Mouse (Mus musculus): Measurements from ENCODE around the gene Nelfe. TPM values are rescaled to one million over a fixed set of nuclear protein-coding genes. Genes with fewer than 3 reads are reported as not detected.

Gene Nelfe
- total and polyA plus RNA-seq, 3 experiments, result 12.3 to 15.8 (median 14.9) TPM

DNA sequence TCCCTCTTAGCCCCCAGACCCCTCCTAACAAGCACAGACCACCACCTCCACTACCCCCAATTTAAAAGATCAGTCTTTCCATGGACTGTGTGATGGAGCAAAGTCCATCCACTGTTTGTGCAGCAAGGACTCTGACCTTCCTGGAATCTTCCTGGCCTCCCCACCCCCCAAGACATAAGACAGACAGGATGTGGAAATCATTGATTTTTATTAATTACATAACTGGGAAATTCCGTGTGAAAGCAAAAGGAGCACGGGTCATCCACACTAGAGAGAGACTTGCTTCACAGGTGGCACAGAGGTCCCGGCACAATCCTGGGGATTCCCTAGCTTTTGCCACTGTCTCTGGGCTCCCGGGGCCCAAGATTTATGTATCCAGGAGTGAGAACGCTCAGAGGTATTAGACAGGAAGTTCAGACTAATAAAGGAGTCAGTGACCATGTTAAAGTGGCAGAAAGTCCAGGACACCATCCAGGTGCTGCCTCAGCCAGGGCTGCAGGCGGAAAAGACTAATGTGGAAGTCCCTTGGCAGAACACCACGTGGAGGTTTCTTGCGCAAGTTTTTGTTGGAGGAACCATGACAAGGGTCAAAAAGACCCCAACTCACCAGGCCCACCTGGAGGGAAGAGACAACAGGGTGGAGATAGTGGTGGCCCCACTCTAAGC, 12.4 kb downstream of the Nelfe start, which contains the start of gene Cfb:
Cfb (minus strand) TSS at position 103 of the 666 bp plus-strand sequence.
- Histone ChIP-seq H3K4me1 (ENCODE audit: control insufficient read depth, insufficient read depth, low read length) (no peaks in the 10 kb centered on the region), H3K27ac (no peak within 1 kb of the TSS), H3K4me3 (no peak within 1 kb of the TSS), H3K79me2 (replicated peaks; ENCODE audit: control insufficient read depth, insufficient read depth, low read length) (no peaks in the 10 kb centered on the region), H3K9ac (ENCODE audit: low read depth, low read length) (no peak within 1 kb of the TSS), H3K27me3 (ENCODE audit: control insufficient read depth, insufficient read depth, low read length) (no peaks in the 10 kb centered on the region), H3K36me3 (ENCODE audit: control insufficient read depth, insufficient read depth, low read length) (no peaks in the 10 kb centered on the region)
- TF ChIP-seq EP300 (IDR thresholded peaks at IDR 0.05; ENCODE audit: insufficient read depth, low read depth, low read length) (no peak), CTCF (IDR thresholded peaks at IDR 0.05) (no peak), POLR2A (IDR thresholded peaks at IDR 0.05; ENCODE audit: insufficient read depth, low read depth, low read length) (no peak)
- 49% methylated on average over 8 of the region's 8 CpGs for WGBS
- no peak for DNase-seq
- intact Hi-C loops (cut with DNase I), result no loop called here

DNA sequence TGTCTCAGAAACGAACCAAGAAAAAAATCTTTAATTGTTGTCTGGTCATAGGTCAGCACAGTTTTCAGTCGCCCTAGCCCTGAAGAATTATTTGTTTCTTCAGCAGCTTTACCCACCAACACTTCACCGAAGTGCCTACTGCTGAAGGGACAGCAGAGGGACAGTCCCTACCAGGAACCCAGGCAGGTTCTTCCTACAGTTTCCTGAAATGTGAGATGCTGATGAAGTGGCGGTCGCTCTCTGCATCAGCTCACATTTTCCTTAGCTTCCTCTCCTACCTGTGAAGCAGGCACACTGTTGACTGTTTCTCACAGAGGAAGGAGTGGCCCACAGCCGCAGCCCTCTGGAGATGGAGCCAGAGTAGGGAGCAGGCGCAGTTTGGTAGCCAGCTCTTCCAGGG, 15.8 kb downstream of the Nelfe start:
- H3K4me1 ChIP-seq (ENCODE audit: control insufficient read depth, insufficient read depth, low read length), result no peaks in the 10 kb centered on the region
- intact Hi-C loops (cut with DNase I), result no loop called here
- H3K36me3 ChIP-seq (ENCODE audit: control insufficient read depth, insufficient read depth, low read length), result no peaks in the 10 kb centered on the region
- H3K27me3 ChIP-seq (ENCODE audit: control insufficient read depth, insufficient read depth, low read length), result no peaks in the 10 kb centered on the region
- 48% methylated on average over 7 of the region's 7 CpGs for WGBS
- H3K4me3 ChIP-seq, result no peak overlapping the region
- H3K79me2 ChIP-seq (replicated peaks; ENCODE audit: control insufficient read depth, insufficient read depth, low read length), result no peaks in the 10 kb centered on the region
- H3K27ac ChIP-seq, result no peak overlapping the region
- H3K9ac ChIP-seq (ENCODE audit: low read depth, low read length), result no peak overlapping the region
- TF ChIP-seq POLR2A (IDR thresholded peaks at IDR 0.05; ENCODE audit: insufficient read depth, low read depth, low read length) (no peak), CTCF (IDR thresholded peaks at IDR 0.05) (no peak), EP300 (IDR thresholded peaks at IDR 0.05; ENCODE audit: insufficient read depth, low read depth, low read length) (no peak)
- DNase-seq, result no peak

DNA sequence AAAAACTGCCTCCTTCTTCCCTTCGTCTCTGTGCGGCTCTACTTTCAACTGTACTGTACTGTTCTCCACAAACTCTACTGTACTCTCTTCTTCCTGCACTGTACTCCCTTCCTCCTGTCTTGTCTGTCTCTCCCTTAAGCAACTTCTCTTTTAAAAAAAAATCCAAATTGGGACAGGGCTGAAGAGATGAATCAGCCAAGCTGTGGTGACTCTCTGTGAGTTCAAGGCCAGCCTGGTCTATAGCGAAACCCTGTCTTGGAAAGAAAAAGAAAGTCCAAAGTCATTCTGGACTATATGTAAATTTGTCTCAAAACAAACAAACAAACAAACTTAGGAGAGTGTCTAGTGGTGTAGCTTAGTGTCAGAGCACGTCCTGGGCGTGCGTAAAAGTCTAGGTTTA, 24.1 kb downstream of the Nelfe start:
- no peaks in the 10 kb centered on the region for H3K27me3 ChIP-seq (ENCODE audit: control insufficient read depth, insufficient read depth, low read length)
- H3K9ac ChIP-seq (ENCODE audit: low read depth, low read length), result no peak overlapping the region
- no peak overlapping the region for H3K27ac ChIP-seq
- 87% methylated on average over 6 of the region's 6 CpGs for WGBS
- TF ChIP-seq CTCF (IDR thresholded peaks at IDR 0.05) (no peak), POLR2A (IDR thresholded peaks at IDR 0.05; ENCODE audit: insufficient read depth, low read depth, low read length) (no peak), EP300 (IDR thresholded peaks at IDR 0.05; ENCODE audit: insufficient read depth, low read depth, low read length) (no peak)
- no peak for DNase-seq
- no peaks in the 10 kb centered on the region for H3K36me3 ChIP-seq (ENCODE audit: control insufficient read depth, insufficient read depth, low read length)
- intact Hi-C loops (cut with DNase I), result no loop called here
- no peak overlapping the region for H3K4me3 ChIP-seq
- H3K4me1 ChIP-seq (ENCODE audit: control insufficient read depth, insufficient read depth, low read length), result no peaks in the 10 kb centered on the region
- H3K79me2 ChIP-seq (replicated peaks; ENCODE audit: control insufficient read depth, insufficient read depth, low read length), result no peaks in the 10 kb centered on the region

DNA sequence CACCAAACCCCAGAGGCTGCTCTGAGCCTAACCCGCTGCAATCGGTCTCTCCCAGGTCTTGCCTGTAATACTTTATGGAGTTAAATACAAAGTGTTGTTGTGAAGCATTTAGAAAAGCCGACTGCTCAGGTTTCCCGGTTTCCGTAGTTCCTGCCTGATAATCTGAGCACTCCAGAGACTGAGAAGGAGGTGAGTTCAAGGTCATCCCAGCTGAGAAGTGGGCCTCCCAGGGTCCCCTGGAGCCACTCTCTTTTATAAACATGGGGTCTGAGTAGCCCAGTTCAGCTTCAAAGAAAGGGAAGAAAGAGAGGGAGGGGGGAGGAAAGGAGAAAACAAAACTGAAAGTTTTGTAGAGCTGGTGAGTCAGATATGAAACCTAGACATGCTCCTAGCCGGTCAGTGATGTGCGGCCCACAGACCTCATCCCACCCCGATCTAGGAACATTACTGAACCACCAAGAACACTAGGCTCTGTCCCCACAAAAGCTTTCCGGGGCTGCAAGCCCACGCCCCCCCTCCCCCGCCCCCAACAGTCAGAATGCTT, 29.2 kb downstream of the Nelfe start, which contains the start of gene Zbtb12:
Zbtb12 (plus strand) TSS at position 148 of the 544 bp plus-strand sequence.
- 54% methylated on average over 11 of the region's 11 CpGs for WGBS

DNA sequence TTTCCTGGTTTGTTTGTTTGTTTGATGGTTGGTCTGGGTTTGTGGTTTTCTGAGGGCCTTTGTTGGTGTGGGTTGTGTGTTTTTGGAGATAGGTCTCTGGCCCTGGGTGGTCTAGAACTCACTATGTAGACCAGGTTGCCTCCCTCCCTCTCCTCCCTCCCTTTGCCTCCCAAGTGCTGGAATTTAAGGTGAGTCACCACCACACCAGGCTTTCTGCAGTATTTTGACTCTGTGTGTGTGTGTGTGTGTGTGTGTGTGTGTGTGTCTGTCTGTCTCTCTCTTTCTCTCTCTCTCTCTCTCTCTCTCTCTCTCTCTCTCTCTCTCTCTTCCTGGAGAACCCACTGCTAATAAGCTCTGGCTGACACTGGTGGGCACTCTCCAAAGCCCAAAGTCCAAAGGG, 31.0 kb downstream of the Nelfe start:
- Histone ChIP-seq H3K4me1 (ENCODE audit: control insufficient read depth, insufficient read depth, low read length) (no peaks in the 10 kb centered on the region), H3K79me2 (replicated peaks; ENCODE audit: control insufficient read depth, insufficient read depth, low read length) (no peaks in the 10 kb centered on the region)

More for the DNA sequence above, 29.2 kb downstream of the Nelfe start, which contains the start of gene Zbtb12:
- H3K27me3 ChIP-seq (ENCODE audit: control insufficient read depth, insufficient read depth, low read length), result no peaks in the 10 kb centered on the region
- H3K9ac ChIP-seq (ENCODE audit: low read depth, low read length), result no peak within 1 kb of the TSS; the same call in 1 of the 2 replicates
- H3K27ac ChIP-seq, result no peak within 1 kb of the TSS
- H3K36me3 ChIP-seq (ENCODE audit: control insufficient read depth, insufficient read depth, low read length), result no peaks in the 10 kb centered on the region
- TF ChIP-seq EP300 (IDR thresholded peaks at IDR 0.05; ENCODE audit: insufficient read depth, low read depth, low read length), result no peak
- TF ChIP-seq POLR2A (IDR thresholded peaks at IDR 0.05; ENCODE audit: insufficient read depth, low read depth, low read length), result no peak
- no peak for TF ChIP-seq CTCF (IDR thresholded peaks at IDR 0.05)
- H3K4me1 ChIP-seq (ENCODE audit: control insufficient read depth, insufficient read depth, low read length), result no peaks in the 10 kb centered on the region
- intact Hi-C loops (cut with DNase I), result no loop called here
- no peak within 1 kb of the TSS for H3K4me3 ChIP-seq
- no peaks in the 10 kb centered on the region for H3K79me2 ChIP-seq (replicated peaks; ENCODE audit: control insufficient read depth, insufficient read depth, low read length)
- DNase-seq, result no peak

DNA sequence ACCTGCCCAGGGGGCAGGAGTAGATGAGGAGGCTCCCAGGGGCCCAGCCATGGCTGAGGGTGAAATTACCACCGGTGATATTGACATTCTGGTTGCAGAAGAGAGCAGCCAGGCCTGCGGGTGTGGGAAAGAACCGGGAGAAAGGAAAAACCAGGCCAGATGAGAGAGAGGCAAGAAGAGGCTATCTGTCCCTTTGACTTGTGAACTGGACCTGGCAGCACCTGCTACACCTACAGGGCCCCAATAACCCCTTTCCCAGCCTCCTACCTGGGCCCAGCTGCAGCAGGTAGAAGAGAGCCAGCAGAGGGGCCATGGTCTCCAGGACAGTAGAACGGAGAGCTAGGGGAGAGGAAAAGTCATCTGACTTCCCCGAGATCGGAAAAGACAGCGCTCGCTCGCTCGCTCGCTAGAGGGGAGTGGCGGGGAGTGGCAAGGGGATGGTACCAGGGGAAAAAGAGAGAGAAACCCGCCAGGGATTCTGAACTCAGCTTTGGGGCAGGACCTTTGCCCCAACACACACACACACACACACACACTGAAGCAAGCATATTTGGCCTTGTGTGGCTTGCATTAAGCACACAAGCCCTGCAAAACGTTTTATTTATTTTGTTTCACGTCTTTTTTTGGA, 31.6 kb downstream of the Nelfe start, which contains the start of gene Gm20547:
Gm20547 (minus strand) TSS at position 360 of the 628 bp plus-strand sequence.
- Histone ChIP-seq H3K4me1 (ENCODE audit: control insufficient read depth, insufficient read depth, low read length) (no peaks in the 10 kb centered on the region), H3K27me3 (ENCODE audit: control insufficient read depth, insufficient read depth, low read length) (no peaks in the 10 kb centered on the region), H3K9ac (ENCODE audit: low read depth, low read length) (no peak within 1 kb of the TSS), H3K36me3 (ENCODE audit: control insufficient read depth, insufficient read depth, low read length) (no peaks in the 10 kb centered on the region), H3K79me2 (replicated peaks; ENCODE audit: control insufficient read depth, insufficient read depth, low read length) (no peaks in the 10 kb centered on the region), H3K4me3 (no peak within 1 kb of the TSS), H3K27ac (no peak within 1 kb of the TSS)
- TF ChIP-seq CTCF (IDR thresholded peaks at IDR 0.05), result no peak
- no peak for TF ChIP-seq EP300 (IDR thresholded peaks at IDR 0.05; ENCODE audit: insufficient read depth, low read depth, low read length)
- TF ChIP-seq POLR2A (IDR thresholded peaks at IDR 0.05; ENCODE audit: insufficient read depth, low read depth, low read length), result no peak
- no peak for DNase-seq
- intact Hi-C loops (cut with DNase I), result no loop called here
- 22% methylated on average over 15 of the region's 15 CpGs for WGBS

More for the DNA sequence above, 31.0 kb downstream of the Nelfe start:
- no peak overlapping the region for H3K27ac ChIP-seq
- no peaks in the 10 kb centered on the region for H3K36me3 ChIP-seq (ENCODE audit: control insufficient read depth, insufficient read depth, low read length)
- H3K4me3 ChIP-seq, result no peak overlapping the region
- DNase-seq, result no peak
- intact Hi-C loops (cut with DNase I), result no loop called here
- H3K27me3 ChIP-seq (ENCODE audit: control insufficient read depth, insufficient read depth, low read length), result no peaks in the 10 kb centered on the region
- H3K9ac ChIP-seq (ENCODE audit: low read depth, low read length), result no peak overlapping the region
- TF ChIP-seq POLR2A (IDR thresholded peaks at IDR 0.05; ENCODE audit: insufficient read depth, low read depth, low read length), result no peak
- TF ChIP-seq EP300 (IDR thresholded peaks at IDR 0.05; ENCODE audit: insufficient read depth, low read depth, low read length), result no peak
- no peak for TF ChIP-seq CTCF (IDR thresholded peaks at IDR 0.05)
